Mouse (Mus musculus): Measurements from ENCODE around the gene Rbbp7. TPM values are rescaled to one million over a fixed set of nuclear protein-coding genes. Genes with fewer than 3 reads are reported as not detected.
"Not testable (repeated sequence)": the region's sequence is repeated elsewhere in the genome, so short reads cannot be mapped to it uniquely, and the experiment has no call there.

Gene Rbbp7
- polyA plus RNA-seq, 1 experiment from 2014 or later = 537 TPM

GRCm38 (mm10) chrX:162754314-162754713, 5.9 kb upstream of the Rbbp7 start:
- Histone ChIP-seq H3K27ac (no peak overlapping the region), H3K4me2 (no peak overlapping the region), H3K9ac (no peak overlapping the region), H3K4me3 (replicated peaks) (no peak overlapping the region), H3K9me3 (replicated peaks) (no peaks in the 10 kb centered on the region), H3K4me1 (peaks cover 7% of the 10 kb centered on the region; the same call in 1 of the 2 replicates), H3K36me3 (no peaks in the 10 kb centered on the region), H3K27me3 (peaks cover 17% of the 10 kb centered on the region)
- no peak for ATAC-seq (replicated peaks; ENCODE audit: low FRiP score)
- 74% methylated on average over 4 of the region's 4 CpGs for WGBS

- WGBS = 66% methylated on average over 7 of the region's 7 CpGs
- Histone ChIP-seq H3K27me3 (peaks cover 10% of the 10 kb centered on the region; the same call in 1 of the 2 replicates), H3K27ac (no peak overlapping the region), H3K4me1 (peaks cover 10% of the 10 kb centered on the region; the same call in 1 of the 2 replicates), H3K9ac (no peak overlapping the region), H3K4me3 (replicated peaks) (no peak overlapping the region), H3K36me3 (no peaks in the 10 kb centered on the region), H3K4me2 (no peak overlapping the region), H3K9me3 (replicated peaks) (no peaks in the 10 kb centered on the region)
- ATAC-seq (replicated peaks; ENCODE audit: low FRiP score) = no peak
Measured at GRCm38 (mm10) chrX:162756058-162756457, 4.1 kb upstream of the Rbbp7 start.

- Histone ChIP-seq H3K9ac (peak overlapping the region; percentile 36), H3K4me3 (replicated peaks) (peak overlapping the region; percentile 59), H3K4me2 (peak overlapping the region; percentile 53), H3K27me3 (no peaks in the 10 kb centered on the region), H3K4me1 (peaks cover 10% of the 10 kb centered on the region; the same call in 1 of the 2 replicates), H3K27ac (peak overlapping the region; percentile 95), H3K9me3 (replicated peaks) (no peaks in the 10 kb centered on the region), H3K36me3 (peaks cover 10% of the 10 kb centered on the region; the same call in 1 of the 2 replicates)
- ATAC-seq (replicated peaks; ENCODE audit: low FRiP score) = 0 out of 2 replicates have a peak, but pooled peaks have one; percentile 26
- WGBS = 18% methylated on average over 32 of the region's 32 CpGs
Measured at GRCm38 (mm10) chrX:162759251-162760114, 719 bp upstream of the Rbbp7 start.

GRCm38 (mm10) chrX:162760958-162761515, 835 bp downstream of the Rbbp7 start:
- 16% methylated on average over 37 of the region's 50 CpGs for WGBS
- H3K9me3 ChIP-seq (replicated peaks) = no peaks in the 10 kb centered on the region
- H3K27ac ChIP-seq = peak overlapping the region; percentile 97
- peak overlapping the region; percentile 59 for H3K4me3 ChIP-seq (replicated peaks)
- H3K4me1 ChIP-seq = peaks cover 10% of the 10 kb centered on the region; the same call in 1 of the 2 replicates
- peak overlapping the region; percentile 73 for H3K9ac ChIP-seq
- H3K27me3 ChIP-seq = no peaks in the 10 kb centered on the region
- ATAC-seq (replicated peaks; ENCODE audit: low FRiP score) = peak; percentile 7; the same call in 1 of the 2 replicates
- peaks cover 10% of the 10 kb centered on the region; the same call in 1 of the 2 replicates for H3K36me3 ChIP-seq
- peak overlapping the region; percentile 56 for H3K4me2 ChIP-seq

GRCm38 (mm10) chrX:162761716-162762395, 1.7 kb downstream of the Rbbp7 start:
- peak overlapping the region; percentile 56 for H3K4me2 ChIP-seq
- peak overlapping the region; percentile 73 for H3K9ac ChIP-seq
- H3K4me1 ChIP-seq = peaks cover 10% of the 10 kb centered on the region; the same call in 1 of the 2 replicates
- no peaks in the 10 kb centered on the region for H3K27me3 ChIP-seq
- no peaks in the 10 kb centered on the region for H3K9me3 ChIP-seq (replicated peaks)
- peak overlapping the region; percentile 59 for H3K4me3 ChIP-seq (replicated peaks)
- H3K36me3 ChIP-seq = peaks cover 15% of the 10 kb centered on the region; the same call in 1 of the 2 replicates
- ATAC-seq (replicated peaks; ENCODE audit: low FRiP score) = no peak
- WGBS = 34% methylated on average over 9 of the region's 9 CpGs
- H3K27ac ChIP-seq = 0 out of 2 replicates have a peak overlapping the region, but pooled peaks have one; percentile 97

DNA sequence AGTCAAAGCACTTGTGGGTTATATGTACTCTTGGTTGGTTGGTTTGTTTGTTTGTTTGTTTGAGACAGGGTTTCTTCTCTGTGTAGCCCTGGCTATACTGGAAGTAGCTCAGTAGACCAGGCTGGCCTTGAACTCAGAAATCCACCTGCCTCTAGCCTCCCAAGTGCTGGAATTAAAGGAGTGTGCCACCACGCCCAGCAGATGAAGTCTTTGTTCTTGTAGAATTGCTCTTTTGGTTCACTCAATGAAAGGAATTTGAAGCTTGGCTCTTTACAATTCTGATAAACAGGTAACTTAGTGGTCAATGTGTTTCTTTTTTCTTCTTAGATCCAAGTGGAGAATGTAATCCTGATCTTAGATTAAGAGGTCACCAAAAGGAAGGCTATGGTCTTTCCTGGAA, 10.5 kb downstream of the Rbbp7 start:
- Histone ChIP-seq H3K4me3 (replicated peaks) (no peak overlapping the region), H3K9me3 (replicated peaks) (no peaks in the 10 kb centered on the region), H3K36me3 (peaks cover 59% of the 10 kb centered on the region), H3K27me3 (peaks cover 8% of the 10 kb centered on the region; the same call in 1 of the 2 replicates), H3K27ac (no peak overlapping the region), H3K4me2 (no peak overlapping the region), H3K4me1 (no peaks in the 10 kb centered on the region), H3K9ac (no peak overlapping the region)
- WGBS = 70% methylated on average over 1 of the region's 1 CpGs
- ATAC-seq (replicated peaks; ENCODE audit: low FRiP score) = no peak

DNA sequence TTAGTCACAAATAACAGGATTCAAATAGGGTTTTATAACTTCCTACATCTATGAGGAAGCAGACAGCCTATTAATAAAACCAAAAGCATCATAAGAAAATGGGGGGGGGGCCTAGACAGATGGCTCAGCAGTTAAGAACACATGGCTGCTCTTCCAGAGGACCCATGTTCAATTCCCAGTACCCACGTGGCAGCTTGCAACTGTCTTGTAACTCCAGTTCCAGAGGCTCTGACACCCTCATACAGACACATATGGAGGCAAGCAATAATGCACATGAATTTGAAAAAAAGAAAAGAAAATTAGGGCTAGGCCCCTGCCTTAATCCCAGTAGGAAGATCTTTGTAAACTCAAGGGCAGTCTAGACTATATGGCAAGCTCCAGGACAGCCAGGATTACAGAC, 28.2 kb downstream of the Rbbp7 start:
- 50% methylated on average over 1 of the region's 1 CpGs for WGBS
- Histone ChIP-seq H3K9ac (no peak overlapping the region), H3K4me3 (replicated peaks) (no peak overlapping the region), H3K36me3 (peaks cover 19% of the 10 kb centered on the region), H3K4me1 (no peaks in the 10 kb centered on the region), H3K27ac (no peak overlapping the region), H3K9me3 (replicated peaks) (no peaks in the 10 kb centered on the region), H3K4me2 (no peak overlapping the region), H3K27me3 (peaks cover 22% of the 10 kb centered on the region)
- no peak for ATAC-seq (replicated peaks; ENCODE audit: low FRiP score)

- not testable (repeated sequence) for H3K9ac ChIP-seq; ATAC-seq (replicated peaks; ENCODE audit: low FRiP score); H3K4me2 ChIP-seq; H3K27ac ChIP-seq; H3K9me3 ChIP-seq (replicated peaks); H3K4me1 ChIP-seq; H3K36me3 ChIP-seq; H3K4me3 ChIP-seq (replicated peaks); H3K27me3 ChIP-seq
- 75% methylated on average over 5 of the region's 5 CpGs for WGBS
Measured at GRCm38 (mm10) chrX:162791392-162791791, 31.2 kb downstream of the Rbbp7 start.

DNA sequence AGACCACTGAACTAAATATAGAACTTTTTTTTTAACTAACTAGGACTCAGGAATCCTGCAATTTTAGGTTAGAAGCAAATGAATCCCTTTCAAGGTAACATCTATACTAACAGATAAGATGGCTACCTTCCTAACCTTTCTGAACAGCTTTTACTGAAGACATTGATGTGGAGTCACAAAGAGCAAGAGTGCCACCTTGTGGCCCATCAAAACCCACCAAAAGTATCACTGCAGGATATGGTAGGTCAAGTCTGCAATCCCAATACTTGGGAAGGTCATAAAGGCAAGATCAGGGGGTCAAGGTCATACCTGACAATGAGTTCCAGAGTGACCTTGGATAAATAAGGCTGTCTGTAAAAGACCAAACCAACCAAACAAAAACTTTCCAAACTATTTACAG, 40.2 kb downstream of the Rbbp7 start:
- Histone ChIP-seq H3K9me3 (replicated peaks) (no peaks in the 10 kb centered on the region), H3K27ac (no peak overlapping the region), H3K4me2 (no peak overlapping the region), H3K27me3 (0 out of 2 replicates have a peak, but pooled peaks cover 4% of the 10 kb centered on the region), H3K4me3 (replicated peaks) (no peak overlapping the region), H3K4me1 (no peaks in the 10 kb centered on the region), H3K9ac (no peak overlapping the region), H3K36me3 (peaks cover 3% of the 10 kb centered on the region; the same call in 1 of the 2 replicates)
- ATAC-seq (replicated peaks; ENCODE audit: low FRiP score) = no peak

DNA sequence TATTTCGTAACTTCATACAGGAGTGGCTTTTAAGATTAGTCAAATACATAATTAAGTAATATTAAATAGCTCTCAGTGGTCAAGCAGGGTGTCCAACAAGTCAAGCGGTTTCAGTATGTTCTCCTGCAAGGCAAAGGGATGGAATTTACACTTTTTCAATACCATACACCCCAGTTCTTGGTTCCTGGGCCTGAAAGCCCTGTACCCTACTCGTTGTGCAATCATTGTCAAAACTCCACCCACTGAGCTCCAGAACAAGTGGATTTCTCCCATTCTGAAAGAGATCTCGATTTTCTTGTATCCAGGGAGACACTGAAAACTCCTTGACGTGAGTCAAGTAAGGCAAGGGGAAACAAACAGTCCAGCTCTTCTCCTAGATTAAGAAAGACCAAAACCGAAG, 67.8 kb downstream of the Rbbp7 start:
- WGBS = 42% methylated on average over 6 of the region's 6 CpGs
- 0 out of 2 replicates have a peak, but pooled peaks cover 2% of the 10 kb centered on the region for H3K4me1 ChIP-seq
- H3K27me3 ChIP-seq = peaks cover 11% of the 10 kb centered on the region; the same call in 1 of the 2 replicates
- no peaks in the 10 kb centered on the region for H3K9me3 ChIP-seq (replicated peaks)
- no peaks in the 10 kb centered on the region for H3K36me3 ChIP-seq
- H3K4me3 ChIP-seq (replicated peaks) = peak overlapping the region; percentile 61
- no peak for ATAC-seq (replicated peaks; ENCODE audit: low FRiP score)
- no peak overlapping the region; the same call in 1 of the 2 replicates for H3K9ac ChIP-seq
- H3K27ac ChIP-seq = no peak overlapping the region
- peak overlapping the region; percentile 88 for H3K4me2 ChIP-seq
